Mouse (Mus musculus): ENCODE measurements around the gene Pik3c2g.

DNA sequence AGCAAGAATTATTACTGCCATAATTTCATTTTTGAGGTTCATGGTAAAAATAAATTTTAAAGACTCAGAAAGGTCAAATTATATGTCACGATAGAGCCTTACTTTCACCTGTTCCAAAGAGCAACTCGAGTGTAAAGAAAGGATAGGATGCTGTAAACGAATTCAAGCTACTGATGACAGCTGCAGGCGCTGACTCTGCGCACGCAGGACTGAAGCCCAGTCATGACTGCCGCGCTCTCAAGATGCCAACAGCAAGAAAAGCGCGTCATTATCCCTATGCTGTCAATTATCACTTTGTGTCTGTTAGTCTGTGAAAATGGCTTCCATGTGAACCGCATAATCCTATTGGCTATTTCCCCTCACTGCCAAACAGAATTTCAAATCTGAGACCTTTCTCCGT lies 457 bp downstream of the Pik3c2g start:
- TF ChIP-seq POLR2A (IDR thresholded peaks at IDR 0.05; ENCODE audit: borderline replicate concordance, extremely low read depth, insufficient read depth, insufficient read length, poor library complexity, severe bottlenecking) (no peak), CTCF (IDR thresholded peaks at IDR 0.05; ENCODE audit: borderline replicate concordance, extremely low read depth, insufficient read depth, insufficient read length) (no peak)

All from brain, embryonic 14.5 days (tissue).